Mouse (Mus musculus) duodenum, adult 2 months (tissue): ENCODE measurements around the gene Nup160. TPM values are rescaled to one million over a fixed set of nuclear protein-coding genes. Genes with fewer than 3 reads are reported as not detected.

Experiments
- polyA plus RNA-seq: library from polyadenylated mRNA; depleted of rRNA; stranded (reverse); fragments of >200 nt; gene quantifications from 2 replicates; pipeline ENCODE4 v1.2.3, GENCODE M21; 2012; ENCODE audit warnings: low replicate concordance; rRNA removed

The Nup160 gene
- 0.90 and 1.1 TPM in 2 replicates for polyA plus RNA-seq

GRCm38 (mm10) chr2:90677007-90677406 lies at the start of gene Nup160:
Gene Nup160, plus strand, starts transcription at chr2:90677215.

GRCm38 (mm10) chr2:90745053-90745678 lies 68.2 kb downstream of the Nup160 start, which contains the start of gene Fnbp4:
Gene Fnbp4, plus strand, starts transcription at chr2:90745370.

GRCm38 (mm10) chr2:90782458-90782857 lies 105.4 kb downstream of the Nup160 start, which contains the start of gene Agbl2:
Gene Agbl2, plus strand, starts transcription at chr2:90782727.

Other genes starting within 250 kb of the Nup160 start
- 2.6 and 3.7 TPM in 2 replicates for gene Ptprj, start 96.6 kb upstream of the Nup160 start, polyA plus RNA-seq
- 11.2 and 17.5 TPM in 2 replicates for gene Fnbp4, start 68.2 kb downstream of the Nup160 start, polyA plus RNA-seq
- gene Agbl2, start 105.5 kb downstream of the Nup160 start, polyA plus RNA-seq = 0.02 and 0.07 TPM in 2 replicates
- gene Mtch2, start 169.9 kb downstream of the Nup160 start, polyA plus RNA-seq = 60.2 and 60.7 TPM in 2 replicates
- gene C1qtnf4, start 208.6 kb downstream of the Nup160 start, polyA plus RNA-seq = 9.0 and 9.7 TPM in 2 replicates
- 5.6 and 6.4 TPM in 2 replicates for gene Kbtbd4, start 227.5 kb downstream of the Nup160 start, polyA plus RNA-seq
- 103 and 129 TPM in 2 replicates for gene Ndufs3, start 227.6 kb downstream of the Nup160 start, polyA plus RNA-seq